Mouse (Mus musculus) heart, postnatal 0 days (tissue): ENCODE measurements at regions not wholly inside any gene's neighbourhood (a gene's known extent, or its start where the extent isn't known, plus 50 kb on each side); places are given as distances from the start of the nearest gene placed in this dataset.

Experiments
- ATAC-seq: fragments of 200-750 bp; cut with Nextera tagmentation; 2 replicates; pipeline ENCODE4 v1.8.0; 2017; ENCODE audit warnings: low read depth, moderate number of reproducible peaks, moderate library complexity; ENCODE audit not compliant: insufficient read depth
- DNase-seq: peaks from one replicate; pipeline ENCODE4 v3.0.0-alpha.2; 2016; ENCODE audit warnings: low spot score
- H3K27ac ChIP-seq: fragments of 300-500 bp; sonication (generic); 2 replicates; pipeline ENCODE4 v1.5.1; 2014; ENCODE audit warnings: low read depth, mild to moderate bottlenecking
- H3K27me3 ChIP-seq: fragments of 300-500 bp; sonication (generic); 2 replicates; pipeline ENCODE4 v1.6.1; 2014; ENCODE audit warnings: low read length, mixed read lengths; ENCODE audit not compliant: control insufficient read depth, insufficient read depth
- H3K36me3 ChIP-seq: fragments of 300-500 bp; sonication (generic); replicated peaks from 2 replicates; pipeline ENCODE4 v1.6.1; 2014; ENCODE audit warnings: low read length, mixed read lengths; ENCODE audit not compliant: control insufficient read depth, insufficient read depth
- H3K4me1 ChIP-seq: fragments of 300-500 bp; sonication (generic); 2 replicates; pipeline ENCODE4 v1.6.1; 2014; ENCODE audit warnings: antibody characterized with exemption; ENCODE audit not compliant: control insufficient read depth, insufficient read depth
- H3K4me2 ChIP-seq: fragments of 300-500 bp; sonication (generic); 2 replicates; pipeline ENCODE4 v1.6.1; 2014; ENCODE audit warnings: low read depth, mild to moderate bottlenecking, low read length, moderate library complexity
- H3K4me3 ChIP-seq: fragments of 300-500 bp; sonication (generic); 2 replicates; pipeline ENCODE4 v1.5.1; 2014; ENCODE audit warnings: low read depth, low read length
- H3K9ac ChIP-seq: fragments of 300-500 bp; sonication (generic); replicated peaks from 2 replicates; pipeline ENCODE4 v1.6.1; 2014; ENCODE audit warnings: low read depth, low read length, mixed read lengths
- H3K9me3 ChIP-seq: fragments of 300-500 bp; sonication (generic); replicated peaks from 2 replicates; pipeline ENCODE4 v1.6.1; 2016; ENCODE audit warnings: low read length; ENCODE audit not compliant: control insufficient read depth
- CTCF ChIP-seq: IDR thresholded peaks from 2 replicates; pipeline ENCODE4 v1.5.1; 2016; ENCODE audit warnings: antibody characterized with exemption, control low read depth, low read depth
- EP300 ChIP-seq: IDR thresholded peaks from 2 replicates; pipeline ENCODE4 v1.6.1; 2016; ENCODE audit warnings: antibody characterized with exemption, low read depth
- WGBS: fragments of 180-500 bp; shearing (Covaris S2); extraction: QIAGEN DNeasy Blood & Tissue Kit; methylation state at CpG from one replicate; pipeline ENCODE4 v1.1.7; 2014; 5-methylcytosine and 5-hydroxymethylcytosine counted together

- Histone ChIP-seq H3K36me3 (no peaks in the 10 kb centered on the region), H3K27me3 (no peaks in the 10 kb centered on the region), H3K4me1 (peaks cover 9% of the 10 kb centered on the region; the same call in 1 of the 2 replicates), H3K9ac (no peak overlapping the region), H3K4me3 (no peak overlapping the region), H3K4me2 (no peak overlapping the region), H3K27ac (no peak overlapping the region), H3K9me3 (no peaks in the 10 kb centered on the region)
- no peak for TF ChIP-seq CTCF
- no peak for TF ChIP-seq EP300
- DNase-seq (no peak), ATAC-seq (no peak)
- WGBS, result 82% methylated on average over 4 of the region's 4 CpGs
Measured at GRCm38 (mm10) chr3:38047445-38047844, 323.2 kb upstream of the Gm5148 start.

GRCm38 (mm10) chr3:38046611-38047010 is 322.3 kb upstream of the Gm5148 start:
- Histone ChIP-seq H3K27ac (no peak overlapping the region), H3K27me3 (no peaks in the 10 kb centered on the region), H3K9me3 (no peaks in the 10 kb centered on the region), H3K9ac (no peak overlapping the region), H3K4me3 (no peak overlapping the region), H3K4me1 (peaks cover 9% of the 10 kb centered on the region; the same call in 1 of the 2 replicates), H3K4me2 (no peak overlapping the region), H3K36me3 (no peaks in the 10 kb centered on the region)
- TF ChIP-seq CTCF, result no peak
- no peak for TF ChIP-seq EP300
- ATAC-seq, result no peak
- 74% methylated on average over 4 of the region's 4 CpGs for WGBS
- DNase-seq, result no peak

GRCm38 (mm10) chr3:38045989-38046388 is 321.7 kb upstream of the Gm5148 start:
- H3K4me1 ChIP-seq, result peaks cover 9% of the 10 kb centered on the region; the same call in 1 of the 2 replicates

GRCm38 (mm10) chr3:38045523-38045922 is 321.2 kb upstream of the Gm5148 start:
- no peak overlapping the region for H3K4me2 ChIP-seq
- ATAC-seq, result no peak
- H3K9ac ChIP-seq, result no peak overlapping the region
- H3K27me3 ChIP-seq, result no peaks in the 10 kb centered on the region
- H3K4me3 ChIP-seq, result no peak overlapping the region
- TF ChIP-seq EP300 (no peak), CTCF (peak; percentile 46)
- WGBS, result 47% methylated on average over 6 of the region's 6 CpGs
- H3K36me3 ChIP-seq, result no peaks in the 10 kb centered on the region
- H3K9me3 ChIP-seq, result no peaks in the 10 kb centered on the region
- DNase-seq, result peak; percentile 29
- peaks cover 9% of the 10 kb centered on the region; the same call in 1 of the 2 replicates for H3K4me1 ChIP-seq
- no peak overlapping the region for H3K27ac ChIP-seq

More at GRCm38 (mm10) chr3:38045989-38046388, 321.7 kb upstream of the Gm5148 start:
- TF ChIP-seq CTCF, result no peak
- no peak for TF ChIP-seq EP300
- Histone ChIP-seq H3K9ac (no peak overlapping the region), H3K4me3 (no peak overlapping the region), H3K4me2 (no peak overlapping the region), H3K27ac (no peak overlapping the region), H3K9me3 (no peaks in the 10 kb centered on the region), H3K27me3 (no peaks in the 10 kb centered on the region), H3K36me3 (no peaks in the 10 kb centered on the region)
- DNase-seq (no peak), ATAC-seq (no peak)
- WGBS, result 78% methylated on average over 2 of the region's 2 CpGs

- ATAC-seq (no peak), DNase-seq (no peak)
- Histone ChIP-seq H3K4me3 (no peak overlapping the region), H3K4me1 (peaks cover 5% of the 10 kb centered on the region; the same call in 1 of the 2 replicates), H3K27me3 (no peaks in the 10 kb centered on the region), H3K9me3 (no peaks in the 10 kb centered on the region), H3K27ac (no peak overlapping the region), H3K4me2 (no peak overlapping the region), H3K36me3 (no peaks in the 10 kb centered on the region), H3K9ac (no peak overlapping the region)
- WGBS, result 81% methylated on average over 7 of the region's 7 CpGs
- TF ChIP-seq EP300 (no peak), CTCF (no peak)
Measured at GRCm38 (mm10) chr3:38044338-38044737, 320.0 kb upstream of the Gm5148 start.

GRCm38 (mm10) chr3:38042614-38043013 is 318.3 kb upstream of the Gm5148 start:
- Histone ChIP-seq H3K9me3 (no peaks in the 10 kb centered on the region), H3K4me1 (no peaks in the 10 kb centered on the region), H3K4me3 (no peak overlapping the region), H3K4me2 (no peak overlapping the region), H3K27me3 (no peaks in the 10 kb centered on the region), H3K9ac (no peak overlapping the region), H3K36me3 (no peaks in the 10 kb centered on the region), H3K27ac (no peak overlapping the region)
- 22% methylated on average over 6 of the region's 6 CpGs for WGBS
- no peak for TF ChIP-seq EP300
- TF ChIP-seq CTCF, result no peak
- ATAC-seq (peak; percentile 62), DNase-seq (peak; percentile 57)
